Mouse (Mus musculus): ENCODE results near the gene F7. TPM values are rescaled to one million over a fixed set of nuclear protein-coding genes. Genes with fewer than 3 reads are reported as not detected.
"Not testable (repeated sequence)": the region's sequence is repeated elsewhere in the genome, so short reads cannot be mapped to it uniquely, and the experiment has no call there.

Gene F7
- polyA plus RNA-seq, 1 experiment from 2014 or later = 0.75 TPM

GRCm38 (mm10) chr8:13047652-13048051 is 21.8 kb downstream of the F7 start:
- Histone ChIP-seq H3K9me3 (ENCODE audit: control insufficient read depth, low read length) (no peaks in the 10 kb centered on the region), H3K4me1 (replicated peaks; ENCODE audit: control insufficient read depth, insufficient read depth, low read length) (no peaks in the 10 kb centered on the region), H3K27me3 (ENCODE audit: control insufficient read depth, insufficient read depth, low read depth, low read length) (no peaks in the 10 kb centered on the region), H3K9ac (ENCODE audit: low read length) (no peak overlapping the region), H3K27ac (ENCODE audit: low read length) (no peak overlapping the region), H3K36me3 (ENCODE audit: control insufficient read depth, insufficient read depth, low read length) (no peaks in the 10 kb centered on the region), H3K4me2 (ENCODE audit: low read depth, low read length) (no peak overlapping the region), H3K4me3 (ENCODE audit: low read length) (no peak overlapping the region)
- 57% methylated on average over 5 of the region's 5 CpGs for WGBS
- no peak for ATAC-seq (ENCODE audit: low read depth)

GRCm38 (mm10) chr8:13050550-13050949 is 24.7 kb downstream of the F7 start:
- no peak overlapping the region for H3K4me3 ChIP-seq (ENCODE audit: low read length)
- 79% methylated on average over 10 of the region's 10 CpGs for WGBS
- no peak overlapping the region for H3K4me2 ChIP-seq (ENCODE audit: low read depth, low read length)
- no peak for ATAC-seq (ENCODE audit: low read depth)
- H3K36me3 ChIP-seq (ENCODE audit: control insufficient read depth, insufficient read depth, low read length) = no peaks in the 10 kb centered on the region
- no peak overlapping the region for H3K27ac ChIP-seq (ENCODE audit: low read length)
- no peaks in the 10 kb centered on the region for H3K27me3 ChIP-seq (ENCODE audit: control insufficient read depth, insufficient read depth, low read depth, low read length)
- H3K4me1 ChIP-seq (replicated peaks; ENCODE audit: control insufficient read depth, insufficient read depth, low read length) = no peaks in the 10 kb centered on the region
- H3K9me3 ChIP-seq (ENCODE audit: control insufficient read depth, low read length) = no peaks in the 10 kb centered on the region
- H3K9ac ChIP-seq (ENCODE audit: low read length) = no peak overlapping the region

- no peak overlapping the region for H3K4me3 ChIP-seq (ENCODE audit: low read length)
- no peak overlapping the region for H3K27ac ChIP-seq (ENCODE audit: low read length)
- no peak overlapping the region for H3K4me2 ChIP-seq (ENCODE audit: low read depth, low read length)
- no peak overlapping the region for H3K9ac ChIP-seq (ENCODE audit: low read length)
- H3K4me1 ChIP-seq (replicated peaks; ENCODE audit: control insufficient read depth, insufficient read depth, low read length) = no peaks in the 10 kb centered on the region
- H3K9me3 ChIP-seq (ENCODE audit: control insufficient read depth, low read length) = no peaks in the 10 kb centered on the region
- ATAC-seq (ENCODE audit: low read depth) = no peak
- no peaks in the 10 kb centered on the region for H3K27me3 ChIP-seq (ENCODE audit: control insufficient read depth, insufficient read depth, low read depth, low read length)
- WGBS = 75% methylated on average over 4 of the region's 4 CpGs
- H3K36me3 ChIP-seq (ENCODE audit: control insufficient read depth, insufficient read depth, low read length) = no peaks in the 10 kb centered on the region
Observed at GRCm38 (mm10) chr8:13057351-13057750, 31.5 kb downstream of the F7 start.

- H3K27me3 ChIP-seq (ENCODE audit: control insufficient read depth, insufficient read depth, low read depth, low read length) = no peaks in the 10 kb centered on the region
- WGBS = 73% methylated on average over 17 of the region's 17 CpGs
- no peak within 1 kb of the TSS for H3K9ac ChIP-seq (ENCODE audit: low read length)
- no peaks in the 10 kb centered on the region for H3K9me3 ChIP-seq (ENCODE audit: control insufficient read depth, low read length)
- no peak within 1 kb of the TSS for H3K4me2 ChIP-seq (ENCODE audit: low read depth, low read length)
- H3K4me1 ChIP-seq (replicated peaks; ENCODE audit: control insufficient read depth, insufficient read depth, low read length) = 0 out of 2 replicates have a peak, but pooled peaks cover 2% of the 10 kb centered on the region
- no peak within 1 kb of the TSS for H3K4me3 ChIP-seq (ENCODE audit: low read length)
- ATAC-seq (ENCODE audit: low read depth) = no peak
- H3K36me3 ChIP-seq (ENCODE audit: control insufficient read depth, insufficient read depth, low read length) = no peaks in the 10 kb centered on the region
- no peak within 1 kb of the TSS for H3K27ac ChIP-seq (ENCODE audit: low read length)
Observed at GRCm38 (mm10) chr8:13060441-13061150, 34.8 kb downstream of the F7 start, which contains the start of gene Proz. Gene Proz (plus strand): TSS chr8:13060914.

GRCm38 (mm10) chr8:13063112-13063511 is 37.3 kb downstream of the F7 start:
- Histone ChIP-seq H3K4me3 (ENCODE audit: low read length) (no peak overlapping the region), H3K4me1 (replicated peaks; ENCODE audit: control insufficient read depth, insufficient read depth, low read length) (0 out of 2 replicates have a peak, but pooled peaks cover 2% of the 10 kb centered on the region), H3K9ac (ENCODE audit: low read length) (no peak overlapping the region), H3K4me2 (ENCODE audit: low read depth, low read length) (peak overlapping the region; percentile 34; the same call in 1 of the 2 replicates), H3K27ac (ENCODE audit: low read length) (no peak overlapping the region), H3K36me3 (ENCODE audit: control insufficient read depth, insufficient read depth, low read length) (no peaks in the 10 kb centered on the region), H3K27me3 (ENCODE audit: control insufficient read depth, insufficient read depth, low read depth, low read length) (no peaks in the 10 kb centered on the region), H3K9me3 (ENCODE audit: control insufficient read depth, low read length) (no peaks in the 10 kb centered on the region)
- ATAC-seq (ENCODE audit: low read depth) = peak; percentile 34; the same call in 1 of the 2 replicates
- 43% methylated on average over 16 of the region's 16 CpGs for WGBS

GRCm38 (mm10) chr8:13073255-13073654 is 47.4 kb downstream of the F7 start:
- H3K4me1 ChIP-seq (replicated peaks; ENCODE audit: control insufficient read depth, insufficient read depth, low read length) = no peaks in the 10 kb centered on the region
- H3K9ac ChIP-seq (ENCODE audit: low read length) = no peak overlapping the region
- 67% methylated on average over 11 of the region's 11 CpGs for WGBS
- H3K9me3 ChIP-seq (ENCODE audit: control insufficient read depth, low read length) = no peaks in the 10 kb centered on the region
- no peak overlapping the region for H3K27ac ChIP-seq (ENCODE audit: low read length)
- no peak overlapping the region for H3K4me3 ChIP-seq (ENCODE audit: low read length)
- H3K4me2 ChIP-seq (ENCODE audit: low read depth, low read length) = no peak overlapping the region
- H3K36me3 ChIP-seq (ENCODE audit: control insufficient read depth, insufficient read depth, low read length) = peaks cover 23% of the 10 kb centered on the region
- no peaks in the 10 kb centered on the region for H3K27me3 ChIP-seq (ENCODE audit: control insufficient read depth, insufficient read depth, low read depth, low read length)
- no peak for ATAC-seq (ENCODE audit: low read depth)

- H3K9ac ChIP-seq (ENCODE audit: low read length) = no peak overlapping the region
- H3K27me3 ChIP-seq (ENCODE audit: control insufficient read depth, insufficient read depth, low read depth, low read length) = no peaks in the 10 kb centered on the region
- H3K4me2 ChIP-seq (ENCODE audit: low read depth, low read length) = no peak overlapping the region
- no peaks in the 10 kb centered on the region for H3K9me3 ChIP-seq (ENCODE audit: control insufficient read depth, low read length)
- WGBS = 84% methylated on average over 8 of the region's 8 CpGs
- H3K27ac ChIP-seq (ENCODE audit: low read length) = no peak overlapping the region
- peaks cover 34% of the 10 kb centered on the region for H3K36me3 ChIP-seq (ENCODE audit: control insufficient read depth, insufficient read depth, low read length)
- no peak for ATAC-seq (ENCODE audit: low read depth)
- H3K4me1 ChIP-seq (replicated peaks; ENCODE audit: control insufficient read depth, insufficient read depth, low read length) = no peaks in the 10 kb centered on the region
- H3K4me3 ChIP-seq (ENCODE audit: low read length) = no peak overlapping the region
Observed at GRCm38 (mm10) chr8:13075044-13075443, 49.2 kb downstream of the F7 start.

GRCm38 (mm10) chr8:13075579-13075978 is 49.7 kb downstream of the F7 start:
- 90% methylated on average over 1 of the region's 1 CpGs for WGBS
- H3K27ac ChIP-seq (ENCODE audit: low read length); H3K27me3 ChIP-seq (ENCODE audit: control insufficient read depth, insufficient read depth, low read depth, low read length); H3K4me2 ChIP-seq (ENCODE audit: low read depth, low read length); H3K4me3 ChIP-seq (ENCODE audit: low read length); H3K9ac ChIP-seq (ENCODE audit: low read length); ATAC-seq (ENCODE audit: low read depth); H3K9me3 ChIP-seq (ENCODE audit: control insufficient read depth, low read length); H3K4me1 ChIP-seq (replicated peaks; ENCODE audit: control insufficient read depth, insufficient read depth, low read length): not testable (repeated sequence)
- H3K36me3 ChIP-seq (ENCODE audit: control insufficient read depth, insufficient read depth, low read length) = peaks cover 34% of the 10 kb centered on the region

- no peak overlapping the region for H3K9ac ChIP-seq (ENCODE audit: low read length)
- H3K36me3 ChIP-seq (ENCODE audit: control insufficient read depth, insufficient read depth, low read length) = peaks cover 43% of the 10 kb centered on the region
- H3K27ac ChIP-seq (ENCODE audit: low read length) = no peak overlapping the region
- 81% methylated on average over 7 of the region's 7 CpGs for WGBS
- no peaks in the 10 kb centered on the region for H3K27me3 ChIP-seq (ENCODE audit: control insufficient read depth, insufficient read depth, low read depth, low read length)
- no peaks in the 10 kb centered on the region for H3K4me1 ChIP-seq (replicated peaks; ENCODE audit: control insufficient read depth, insufficient read depth, low read length)
- no peak overlapping the region for H3K4me2 ChIP-seq (ENCODE audit: low read depth, low read length)
- no peak overlapping the region for H3K4me3 ChIP-seq (ENCODE audit: low read length)
- H3K9me3 ChIP-seq (ENCODE audit: control insufficient read depth, low read length) = no peaks in the 10 kb centered on the region
- no peak for ATAC-seq (ENCODE audit: low read depth)
Observed at GRCm38 (mm10) chr8:13077542-13077941, 51.7 kb downstream of the F7 start.

Measured in lung, embryonic 16.5 days (tissue).